Mouse (Mus musculus): ENCODE data around the gene Kcnn3. TPM values are rescaled to one million over a fixed set of nuclear protein-coding genes. Genes with fewer than 3 reads are reported as not detected.

Kcnn3 gene
- polyA plus RNA-seq, 1 experiment = 1.3 TPM

- Histone ChIP-seq H3K27me3 (replicated peaks; ENCODE audit: control insufficient read depth, insufficient read depth, low read length) (no peaks in the 10 kb centered on the region), H3K27ac (ENCODE audit: insufficient read depth, low read depth, low read length) (no peak overlapping the region), H3K4me1 (ENCODE audit: control insufficient read depth, insufficient read depth, low read length) (no peaks in the 10 kb centered on the region), H3K4me3 (ENCODE audit: insufficient read depth, low read depth, low read length) (no peak overlapping the region), H3K36me3 (ENCODE audit: control insufficient read depth, insufficient read depth, low read length) (no peaks in the 10 kb centered on the region)
- DNase-seq = no peak
- TF ChIP-seq POLR2A (IDR thresholded peaks at IDR 0.05; ENCODE audit: low read depth, low read length) (no peak), CTCF (conservative IDR thresholded peaks at IDR 0.05; ENCODE audit: insufficient read depth, insufficient read length, low read depth, low read length) (no peak)
- WGBS = 85% methylated on average over 5 of the region's 5 CpGs
Observed at GRCm38 (mm10) chr3:89612048-89612447, 92.1 kb downstream of the Kcnn3 start.

DNA sequence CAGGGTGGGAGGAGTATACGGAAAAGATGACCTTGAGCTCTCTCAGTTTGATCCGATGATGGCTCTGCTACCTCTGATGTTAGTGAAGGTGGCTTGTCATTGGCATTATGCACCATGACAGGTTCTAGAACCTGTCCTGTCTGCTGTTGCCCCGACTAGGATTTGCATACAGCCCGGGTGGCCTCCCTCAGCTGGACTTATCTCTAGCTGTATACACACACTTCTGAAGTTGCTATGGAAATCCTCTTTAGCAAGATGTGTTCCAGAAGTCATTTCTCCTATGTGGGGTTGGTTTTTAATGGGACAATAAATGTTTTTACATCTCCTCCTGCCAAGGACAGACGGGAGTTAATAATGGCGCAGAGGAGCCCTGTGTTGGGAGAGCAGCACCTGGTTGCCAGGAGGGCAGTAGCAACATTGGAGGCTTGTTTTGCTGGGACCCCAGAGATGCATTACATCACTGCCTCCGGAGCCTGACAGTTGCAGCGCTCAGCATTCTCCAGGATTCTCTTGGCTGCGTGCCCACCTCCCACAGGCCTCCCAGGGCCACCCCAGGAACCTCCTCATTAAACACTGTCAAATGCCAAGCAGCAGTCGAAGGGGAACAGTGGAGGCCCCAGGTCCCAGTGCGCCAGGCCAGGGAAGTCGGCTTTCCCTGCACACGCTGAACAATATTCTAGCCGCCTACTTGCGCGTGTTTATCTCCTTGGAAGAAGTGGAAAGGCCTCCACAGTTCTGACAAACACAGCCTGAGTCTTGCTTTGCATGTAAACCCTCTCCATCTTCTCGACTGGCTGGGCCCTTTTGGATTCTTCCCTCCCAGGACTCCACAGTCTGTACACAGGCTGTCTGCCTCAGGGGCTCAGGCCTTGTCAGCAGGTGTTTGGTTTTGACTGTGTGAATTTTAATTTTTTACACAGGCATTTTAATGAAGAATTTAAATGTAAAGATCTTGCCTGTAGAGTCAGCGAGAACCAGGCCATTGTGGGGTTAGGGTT is 93.9 kb downstream of the Kcnn3 start:
- Histone ChIP-seq H3K27ac (ENCODE audit: insufficient read depth, low read depth, low read length) (no peak overlapping the region), H3K27me3 (replicated peaks; ENCODE audit: control insufficient read depth, insufficient read depth, low read length) (no peaks in the 10 kb centered on the region), H3K36me3 (ENCODE audit: control insufficient read depth, insufficient read depth, low read length) (no peaks in the 10 kb centered on the region), H3K4me3 (ENCODE audit: insufficient read depth, low read depth, low read length) (no peak overlapping the region), H3K4me1 (ENCODE audit: control insufficient read depth, insufficient read depth, low read length) (no peaks in the 10 kb centered on the region)
- TF ChIP-seq CTCF (conservative IDR thresholded peaks at IDR 0.05; ENCODE audit: insufficient read depth, insufficient read length, low read depth, low read length) (no peak), POLR2A (IDR thresholded peaks at IDR 0.05; ENCODE audit: low read depth, low read length) (no peak)
- WGBS = 35% methylated on average over 18 of the region's 18 CpGs
- DNase-seq = peak; percentile 79

DNA sequence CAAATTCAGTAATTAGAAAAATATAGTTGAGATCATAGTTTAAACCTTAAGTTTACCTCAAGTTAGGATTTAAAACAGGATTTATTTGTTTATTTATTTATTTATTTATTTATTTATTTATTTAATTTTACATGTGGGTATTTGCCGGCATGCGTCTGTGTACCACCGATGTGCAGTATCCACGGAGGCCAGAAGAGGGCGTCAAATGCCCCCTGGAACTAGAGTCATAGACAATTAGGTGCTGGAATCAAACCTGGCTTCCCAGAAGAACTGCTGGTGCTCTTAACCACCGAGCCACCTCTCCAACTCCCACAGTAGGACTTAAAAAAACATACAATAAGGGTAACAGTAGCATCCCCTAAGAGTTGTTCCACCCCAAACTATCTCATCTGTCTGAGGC is 96.9 kb downstream of the Kcnn3 start:
- Histone ChIP-seq H3K27me3 (replicated peaks; ENCODE audit: control insufficient read depth, insufficient read depth, low read length) (no peaks in the 10 kb centered on the region), H3K4me3 (ENCODE audit: insufficient read depth, low read depth, low read length) (no peak overlapping the region), H3K4me1 (ENCODE audit: control insufficient read depth, insufficient read depth, low read length) (no peaks in the 10 kb centered on the region), H3K36me3 (ENCODE audit: control insufficient read depth, insufficient read depth, low read length) (no peaks in the 10 kb centered on the region), H3K27ac (ENCODE audit: insufficient read depth, low read depth, low read length) (no peak overlapping the region)
- 69% methylated on average over 6 of the region's 6 CpGs for WGBS
- no peak for DNase-seq
- TF ChIP-seq CTCF (conservative IDR thresholded peaks at IDR 0.05; ENCODE audit: insufficient read depth, insufficient read length, low read depth, low read length) (no peak), POLR2A (IDR thresholded peaks at IDR 0.05; ENCODE audit: low read depth, low read length) (no peak)

- H3K27ac ChIP-seq (ENCODE audit: insufficient read depth, low read depth, low read length) = no peak overlapping the region
- 94% methylated on average over 2 of the region's 2 CpGs for WGBS
- no peak overlapping the region for H3K4me3 ChIP-seq (ENCODE audit: insufficient read depth, low read depth, low read length)
- H3K27me3 ChIP-seq (replicated peaks; ENCODE audit: control insufficient read depth, insufficient read depth, low read length) = no peaks in the 10 kb centered on the region
- TF ChIP-seq POLR2A (IDR thresholded peaks at IDR 0.05; ENCODE audit: low read depth, low read length) = no peak
- no peak for TF ChIP-seq CTCF (conservative IDR thresholded peaks at IDR 0.05; ENCODE audit: insufficient read depth, insufficient read length, low read depth, low read length)
- no peak for DNase-seq
- H3K36me3 ChIP-seq (ENCODE audit: control insufficient read depth, insufficient read depth, low read length) = no peaks in the 10 kb centered on the region
- H3K4me1 ChIP-seq (ENCODE audit: control insufficient read depth, insufficient read depth, low read length) = no peaks in the 10 kb centered on the region
Observed at GRCm38 (mm10) chr3:89617360-89617759, 97.4 kb downstream of the Kcnn3 start.

DNA sequence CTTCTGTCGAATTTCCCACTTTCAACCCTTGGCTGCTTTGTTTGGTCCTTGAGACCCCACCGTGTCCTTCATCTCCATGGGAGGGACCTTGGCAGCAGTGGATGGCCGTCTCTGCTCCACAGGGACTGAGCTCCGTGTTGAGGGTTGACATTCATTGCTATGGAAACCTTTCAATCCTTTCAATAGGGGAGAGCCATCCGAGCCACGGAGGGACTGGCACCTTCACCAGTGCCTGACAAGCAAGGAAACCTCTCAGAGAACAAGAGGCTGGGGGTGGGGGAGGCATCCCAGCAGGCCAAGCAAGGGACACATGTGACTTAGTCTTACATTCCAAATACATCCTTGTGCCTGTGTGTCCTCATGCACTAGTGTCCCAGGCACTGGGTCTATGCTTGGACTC is 102.9 kb downstream of the Kcnn3 start:
- TF ChIP-seq CTCF (conservative IDR thresholded peaks at IDR 0.05; ENCODE audit: insufficient read depth, insufficient read length, low read depth, low read length) (no peak), POLR2A (IDR thresholded peaks at IDR 0.05; ENCODE audit: low read depth, low read length) (no peak)
- no peak overlapping the region for H3K27ac ChIP-seq (ENCODE audit: insufficient read depth, low read depth, low read length)
- H3K27me3 ChIP-seq (replicated peaks; ENCODE audit: control insufficient read depth, insufficient read depth, low read length) = no peaks in the 10 kb centered on the region
- H3K36me3 ChIP-seq (ENCODE audit: control insufficient read depth, insufficient read depth, low read length) = no peaks in the 10 kb centered on the region
- no peaks in the 10 kb centered on the region for H3K4me1 ChIP-seq (ENCODE audit: control insufficient read depth, insufficient read depth, low read length)
- 67% methylated on average over 6 of the region's 6 CpGs for WGBS
- no peak for DNase-seq
- H3K4me3 ChIP-seq (ENCODE audit: insufficient read depth, low read depth, low read length) = no peak overlapping the region

- H3K27me3 ChIP-seq (replicated peaks; ENCODE audit: control insufficient read depth, insufficient read depth, low read length) = no peaks in the 10 kb centered on the region
- TF ChIP-seq POLR2A (IDR thresholded peaks at IDR 0.05; ENCODE audit: low read depth, low read length) (no peak), CTCF (conservative IDR thresholded peaks at IDR 0.05; ENCODE audit: insufficient read depth, insufficient read length, low read depth, low read length) (no peak)
- no peaks in the 10 kb centered on the region for H3K4me1 ChIP-seq (ENCODE audit: control insufficient read depth, insufficient read depth, low read length)
- H3K4me3 ChIP-seq (ENCODE audit: insufficient read depth, low read depth, low read length) = no peak overlapping the region
- 57% methylated on average over 4 of the region's 4 CpGs for WGBS
- no peak for DNase-seq
- H3K36me3 ChIP-seq (ENCODE audit: control insufficient read depth, insufficient read depth, low read length) = no peaks in the 10 kb centered on the region
- H3K27ac ChIP-seq (ENCODE audit: insufficient read depth, low read depth, low read length) = no peak overlapping the region
Observed at GRCm38 (mm10) chr3:89623531-89623930, 103.6 kb downstream of the Kcnn3 start.

- Histone ChIP-seq H3K4me1 (ENCODE audit: control insufficient read depth, insufficient read depth, low read length) (no peaks in the 10 kb centered on the region), H3K27ac (ENCODE audit: insufficient read depth, low read depth, low read length) (no peak overlapping the region), H3K4me3 (ENCODE audit: insufficient read depth, low read depth, low read length) (no peak overlapping the region), H3K27me3 (replicated peaks; ENCODE audit: control insufficient read depth, insufficient read depth, low read length) (no peaks in the 10 kb centered on the region), H3K36me3 (ENCODE audit: control insufficient read depth, insufficient read depth, low read length) (no peaks in the 10 kb centered on the region)
- WGBS = 84% methylated on average over 6 of the region's 6 CpGs
- TF ChIP-seq CTCF (conservative IDR thresholded peaks at IDR 0.05; ENCODE audit: insufficient read depth, insufficient read length, low read depth, low read length) = no peak
- no peak for TF ChIP-seq POLR2A (IDR thresholded peaks at IDR 0.05; ENCODE audit: low read depth, low read length)
- DNase-seq = no peak
Observed at GRCm38 (mm10) chr3:89624001-89624400, 104.0 kb downstream of the Kcnn3 start.

Data from kidney, adult 2 months (tissue).